Mouse (Mus musculus) retina, postnatal 7 days (tissue): ENCODE data around the gene Zfp362.

Experiments used
- DNase-seq: peaks from one replicate; pipeline ENCODE4 v3.0.0-alpha.2; 2012; ENCODE audit warnings: low read depth, low spot score

The Zfp362 gene

GRCm38 (mm10) chr4:128760029-128760428 lies 45.8 kb downstream of the Zfp362 start:
- DNase-seq, result no peak

- DNase-seq, result no peak
Observed at GRCm38 (mm10) chr4:128759214-128759613, 46.6 kb downstream of the Zfp362 start.

GRCm38 (mm10) chr4:128755900-128756299 lies 49.9 kb downstream of the Zfp362 start:
- no peak for DNase-seq

- DNase-seq, result no peak
Observed at GRCm38 (mm10) chr4:128755064-128755463, 50.8 kb downstream of the Zfp362 start, which contains the start of gene A3galt2. A3galt2 (plus strand) TSS chr4:128755364.

- no peak for DNase-seq
Observed at GRCm38 (mm10) chr4:128753571-128753970, 52.3 kb downstream of the Zfp362 start.

- no peak for DNase-seq
Observed at GRCm38 (mm10) chr4:128752031-128752757, 53.7 kb downstream of the Zfp362 start.

- DNase-seq, result no peak
Observed at GRCm38 (mm10) chr4:128751006-128751405, 54.8 kb downstream of the Zfp362 start.

- DNase-seq, result no peak
Observed at GRCm38 (mm10) chr4:128748309-128748708, 57.5 kb downstream of the Zfp362 start.

GRCm38 (mm10) chr4:128747614-128748270 lies 58.1 kb downstream of the Zfp362 start:
- DNase-seq, result no peak

GRCm38 (mm10) chr4:128745160-128745559 lies 60.7 kb downstream of the Zfp362 start:
- no peak for DNase-seq

GRCm38 (mm10) chr4:128743031-128743626 lies 62.7 kb downstream of the Zfp362 start:
- no peak for DNase-seq

GRCm38 (mm10) chr4:128742379-128742970 lies 63.4 kb downstream of the Zfp362 start:
- no peak for DNase-seq

GRCm38 (mm10) chr4:128741906-128742305 lies 63.9 kb downstream of the Zfp362 start:
- DNase-seq, result no peak

- no peak for DNase-seq
Observed at GRCm38 (mm10) chr4:128740878-128741277, 65.0 kb downstream of the Zfp362 start.

- DNase-seq, result no peak
Observed at GRCm38 (mm10) chr4:128737825-128738610, 67.8 kb downstream of the Zfp362 start.

- no peak for DNase-seq
Observed at GRCm38 (mm10) chr4:128737137-128737589, 68.7 kb downstream of the Zfp362 start.

GRCm38 (mm10) chr4:128734721-128735671 lies 70.8 kb downstream of the Zfp362 start:
- no peak for DNase-seq

GRCm38 (mm10) chr4:128734217-128734616 lies 71.6 kb downstream of the Zfp362 start:
- DNase-seq, result no peak

- no peak for DNase-seq
Observed at GRCm38 (mm10) chr4:128733496-128733895, 72.3 kb downstream of the Zfp362 start.

GRCm38 (mm10) chr4:128732794-128733193 lies 73.1 kb downstream of the Zfp362 start:
- DNase-seq, result no peak
